Mouse (Mus musculus): ENCODE measurements at regions not wholly inside any gene's neighbourhood (a gene's known extent, or its start where the extent isn't known, plus 50 kb on each side); places are given as distances from the start of the nearest gene placed in this dataset.

DNA sequence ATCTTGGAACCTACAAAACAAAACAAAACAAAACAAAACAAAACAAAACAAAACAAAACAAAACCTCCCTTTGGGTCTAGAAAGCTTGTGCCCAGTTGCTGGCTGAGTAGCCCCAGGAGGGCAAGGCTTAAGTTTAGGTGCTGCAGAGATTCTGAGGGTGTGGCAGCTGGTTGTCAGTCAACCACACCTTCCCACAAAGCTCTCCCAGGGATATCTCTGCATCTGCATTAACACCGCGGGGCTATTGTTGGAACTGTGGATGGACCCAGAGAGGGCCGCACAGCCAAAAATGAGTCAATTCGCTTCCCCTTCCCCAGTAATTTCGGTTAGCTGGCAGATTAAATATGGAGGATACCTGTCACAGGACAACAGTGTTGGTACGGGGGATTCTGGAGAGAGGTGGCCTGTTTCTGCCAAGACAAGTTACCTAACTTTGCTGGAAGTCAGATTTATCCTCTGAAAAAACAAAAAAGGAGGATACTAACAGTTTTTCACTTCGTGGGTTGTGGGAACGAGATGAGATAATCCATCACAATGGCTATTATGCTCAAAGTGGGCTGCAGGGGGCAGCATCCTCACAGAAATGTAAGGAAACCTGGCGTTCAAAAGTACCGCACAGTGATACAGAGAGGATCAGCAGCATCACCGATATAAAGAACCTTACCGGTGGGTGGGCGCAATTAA, 96.7 kb downstream of the 1500009L16Rik start:
- 14% methylated on average over 13 of the region's 13 CpGs for WGBS
- peak; percentile 39 to 57 for DNase-seq (ENCODE audit: low read depth in 1 of 2, low spot score in 2 of 2)
- TF ChIP-seq POLR2A (IDR thresholded peaks at IDR 0.05; ENCODE audit: low read depth, low read length), result no peak
- peak; percentile 62; the same call in 1 of the 2 replicates for TF ChIP-seq CTCF (IDR thresholded peaks at IDR 0.05; ENCODE audit: extremely low read depth, insufficient read depth, insufficient read length, insufficient replicate concordance)

DNA sequence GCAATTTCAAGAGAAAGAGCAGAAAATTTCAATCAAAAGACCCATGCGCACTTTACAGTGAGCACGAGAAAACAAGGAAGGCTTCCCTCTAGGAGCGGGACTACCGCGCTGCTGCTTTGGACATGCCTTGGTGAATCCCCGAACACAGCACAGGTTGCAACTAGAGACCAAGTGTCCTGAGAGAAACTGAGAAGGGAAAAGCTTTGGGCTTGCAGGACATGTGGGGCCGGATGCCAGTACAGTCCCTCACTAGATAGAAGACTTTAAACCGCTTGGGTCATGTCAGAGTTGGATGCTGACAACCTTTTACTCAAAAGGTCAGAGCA, 97.2 kb downstream of the 1500009L16Rik start:
- no peaks in the 10 kb centered on the region for H3K27me3 ChIP-seq (ENCODE audit: control insufficient read depth, insufficient read depth, low read length)
- no peaks in the 10 kb centered on the region for H3K4me1 ChIP-seq (ENCODE audit: control insufficient read depth, insufficient read depth, insufficient read length)
- no peak overlapping the region for H3K4me3 ChIP-seq (ENCODE audit: extremely low read depth, insufficient read depth, insufficient read length)
- H3K27ac ChIP-seq (ENCODE audit: insufficient read depth, low read length), result no peak overlapping the region
- no peak for TF ChIP-seq POLR2A (IDR thresholded peaks at IDR 0.05; ENCODE audit: low read depth, low read length)
- TF ChIP-seq CTCF (IDR thresholded peaks at IDR 0.05; ENCODE audit: extremely low read depth, insufficient read depth, insufficient read length, insufficient replicate concordance), result no peak
- 80% methylated on average over 8 of the region's 8 CpGs for WGBS
- DNase-seq (ENCODE audit: low read depth in 1 of 2, low spot score in 2 of 2), result no peak
- H3K36me3 ChIP-seq (ENCODE audit: control insufficient read depth, insufficient read depth, low read length), result no peaks in the 10 kb centered on the region

More for the DNA sequence above, 96.7 kb downstream of the 1500009L16Rik start:
- no peak overlapping the region for H3K27ac ChIP-seq (ENCODE audit: insufficient read depth, low read length)
- H3K36me3 ChIP-seq (ENCODE audit: control insufficient read depth, insufficient read depth, low read length), result no peaks in the 10 kb centered on the region
- H3K4me3 ChIP-seq (ENCODE audit: extremely low read depth, insufficient read depth, insufficient read length), result no peak overlapping the region
- H3K27me3 ChIP-seq (ENCODE audit: control insufficient read depth, insufficient read depth, low read length), result no peaks in the 10 kb centered on the region
- H3K4me1 ChIP-seq (ENCODE audit: control insufficient read depth, insufficient read depth, insufficient read length), result no peaks in the 10 kb centered on the region

DNA sequence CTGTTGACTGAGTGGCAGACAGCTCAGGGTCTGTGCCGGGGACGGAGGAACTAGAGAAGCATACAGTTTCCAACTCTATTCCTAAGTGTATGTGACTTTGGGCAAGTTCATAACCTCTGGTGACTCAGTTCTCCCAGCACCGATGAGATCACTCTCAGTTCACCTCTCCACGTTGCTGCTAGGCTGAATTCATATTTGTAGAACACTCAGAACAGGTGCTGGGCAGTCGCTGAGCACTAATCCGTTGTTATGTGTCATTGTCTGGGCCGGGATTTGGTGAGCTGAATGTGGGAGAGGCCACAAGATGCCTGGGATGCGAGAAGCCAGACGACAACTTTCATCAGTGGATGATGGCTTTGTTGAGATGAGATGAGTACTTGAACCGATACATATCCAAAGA, 98.4 kb downstream of the 1500009L16Rik start:
- no peak overlapping the region for H3K4me3 ChIP-seq (ENCODE audit: extremely low read depth, insufficient read depth, insufficient read length)
- TF ChIP-seq CTCF (IDR thresholded peaks at IDR 0.05; ENCODE audit: extremely low read depth, insufficient read depth, insufficient read length, insufficient replicate concordance) (no peak), POLR2A (IDR thresholded peaks at IDR 0.05; ENCODE audit: low read depth, low read length) (no peak)
- H3K36me3 ChIP-seq (ENCODE audit: control insufficient read depth, insufficient read depth, low read length), result no peaks in the 10 kb centered on the region
- DNase-seq (ENCODE audit: low read depth in 1 of 2, low spot score in 2 of 2), result no peak
- WGBS, result 76% methylated on average over 10 of the region's 10 CpGs
- no peaks in the 10 kb centered on the region for H3K27me3 ChIP-seq (ENCODE audit: control insufficient read depth, insufficient read depth, low read length)
- H3K27ac ChIP-seq (ENCODE audit: insufficient read depth, low read length), result no peak overlapping the region
- H3K4me1 ChIP-seq (ENCODE audit: control insufficient read depth, insufficient read depth, insufficient read length), result no peaks in the 10 kb centered on the region

DNA sequence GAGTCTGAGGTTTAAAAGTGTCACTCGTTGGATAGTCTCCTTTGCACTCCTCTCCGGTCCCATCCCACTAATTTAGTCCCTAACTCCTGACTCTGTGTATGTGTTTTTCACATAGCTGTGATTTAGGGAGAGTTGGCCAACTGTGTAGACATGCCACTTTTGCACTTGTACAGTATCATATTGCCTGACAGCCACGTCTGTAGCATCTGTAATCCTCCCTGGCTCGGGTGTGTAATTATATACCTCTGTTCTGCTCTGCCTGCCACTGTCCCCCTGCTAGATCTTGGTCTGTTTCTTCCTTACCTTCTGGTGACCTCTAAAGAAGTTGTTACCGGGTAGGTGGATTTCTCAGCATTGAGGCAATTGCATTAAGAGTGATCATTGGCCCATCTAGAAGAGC, 103.4 kb downstream of the 1500009L16Rik start:
- 87% methylated on average over 5 of the region's 5 CpGs for WGBS
- no peak for DNase-seq (ENCODE audit: low read depth in 1 of 2, low spot score in 2 of 2)
- Histone ChIP-seq H3K4me1 (ENCODE audit: control insufficient read depth, insufficient read depth, insufficient read length) (no peaks in the 10 kb centered on the region), H3K27me3 (ENCODE audit: control insufficient read depth, insufficient read depth, low read length) (no peaks in the 10 kb centered on the region), H3K36me3 (ENCODE audit: control insufficient read depth, insufficient read depth, low read length) (no peaks in the 10 kb centered on the region), H3K27ac (ENCODE audit: insufficient read depth, low read length) (no peak overlapping the region), H3K4me3 (ENCODE audit: extremely low read depth, insufficient read depth, insufficient read length) (no peak overlapping the region)
- TF ChIP-seq CTCF (IDR thresholded peaks at IDR 0.05; ENCODE audit: extremely low read depth, insufficient read depth, insufficient read length, insufficient replicate concordance), result no peak
- no peak for TF ChIP-seq POLR2A (IDR thresholded peaks at IDR 0.05; ENCODE audit: low read depth, low read length)

DNA sequence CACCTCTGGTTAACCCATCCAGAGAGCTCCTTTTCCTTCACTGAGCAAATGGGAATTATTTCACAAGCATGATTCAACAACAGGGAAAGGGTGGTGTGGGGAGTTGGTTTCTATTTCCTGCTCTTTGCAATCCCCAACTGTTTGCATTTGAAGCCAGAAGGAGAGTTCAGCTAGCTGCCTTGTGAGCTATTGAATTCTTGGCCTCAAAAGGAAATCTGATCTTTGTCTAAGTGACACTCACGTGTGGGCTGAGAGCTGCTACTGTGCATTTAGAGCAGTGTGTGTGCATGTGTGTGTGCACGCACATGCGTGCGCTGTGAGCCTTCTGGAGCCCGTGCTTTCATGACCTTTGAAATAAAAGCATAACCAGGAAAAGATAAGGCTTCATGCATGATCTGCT, 113.7 kb downstream of the 1500009L16Rik start:
- TF ChIP-seq POLR2A (IDR thresholded peaks at IDR 0.05; ENCODE audit: low read depth, low read length) (no peak), CTCF (IDR thresholded peaks at IDR 0.05; ENCODE audit: extremely low read depth, insufficient read depth, insufficient read length, insufficient replicate concordance) (no peak)
- 83% methylated on average over 5 of the region's 5 CpGs for WGBS
- Histone ChIP-seq H3K27ac (ENCODE audit: insufficient read depth, low read length) (no peak overlapping the region), H3K4me3 (ENCODE audit: extremely low read depth, insufficient read depth, insufficient read length) (no peak overlapping the region), H3K4me1 (ENCODE audit: control insufficient read depth, insufficient read depth, insufficient read length) (no peaks in the 10 kb centered on the region), H3K27me3 (ENCODE audit: control insufficient read depth, insufficient read depth, low read length) (no peaks in the 10 kb centered on the region; the same call in 1 of the 2 replicates), H3K36me3 (ENCODE audit: control insufficient read depth, insufficient read depth, low read length) (no peaks in the 10 kb centered on the region)
- DNase-seq (ENCODE audit: low read depth in 1 of 2, low spot score in 2 of 2), result no peak

DNA sequence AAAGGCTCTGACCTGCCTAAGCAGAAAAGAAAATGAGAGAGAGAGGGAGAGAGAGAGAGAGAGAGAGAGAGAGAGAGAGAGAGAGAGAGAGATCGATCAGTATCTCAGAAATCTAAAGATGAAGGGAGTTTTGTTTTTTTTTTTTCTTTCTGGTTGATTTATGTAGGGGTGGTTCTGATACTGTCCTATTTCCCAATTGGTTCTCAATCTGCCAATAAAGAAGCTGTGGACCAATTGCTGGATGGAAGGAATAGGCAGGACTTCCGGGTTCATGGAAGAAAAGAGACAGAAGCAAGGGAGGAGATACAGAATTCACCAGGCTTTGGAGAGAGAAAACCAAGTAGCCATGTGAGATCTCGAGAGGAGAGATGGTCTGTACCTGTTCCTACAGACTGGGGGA, 117.6 kb downstream of the 1500009L16Rik start:
- Histone ChIP-seq H3K4me3 (ENCODE audit: extremely low read depth, insufficient read depth, insufficient read length) (no peak overlapping the region), H3K27ac (ENCODE audit: insufficient read depth, low read length) (no peak overlapping the region), H3K4me1 (ENCODE audit: control insufficient read depth, insufficient read depth, insufficient read length) (no peaks in the 10 kb centered on the region), H3K36me3 (ENCODE audit: control insufficient read depth, insufficient read depth, low read length) (no peaks in the 10 kb centered on the region), H3K27me3 (ENCODE audit: control insufficient read depth, insufficient read depth, low read length) (no peaks in the 10 kb centered on the region)
- TF ChIP-seq CTCF (IDR thresholded peaks at IDR 0.05; ENCODE audit: extremely low read depth, insufficient read depth, insufficient read length, insufficient replicate concordance), result no peak
- TF ChIP-seq POLR2A (IDR thresholded peaks at IDR 0.05; ENCODE audit: low read depth, low read length), result no peak
- no peak for DNase-seq (ENCODE audit: low read depth in 1 of 2, low spot score in 2 of 2)
- 70% methylated on average over 3 of the region's 3 CpGs for WGBS

DNA sequence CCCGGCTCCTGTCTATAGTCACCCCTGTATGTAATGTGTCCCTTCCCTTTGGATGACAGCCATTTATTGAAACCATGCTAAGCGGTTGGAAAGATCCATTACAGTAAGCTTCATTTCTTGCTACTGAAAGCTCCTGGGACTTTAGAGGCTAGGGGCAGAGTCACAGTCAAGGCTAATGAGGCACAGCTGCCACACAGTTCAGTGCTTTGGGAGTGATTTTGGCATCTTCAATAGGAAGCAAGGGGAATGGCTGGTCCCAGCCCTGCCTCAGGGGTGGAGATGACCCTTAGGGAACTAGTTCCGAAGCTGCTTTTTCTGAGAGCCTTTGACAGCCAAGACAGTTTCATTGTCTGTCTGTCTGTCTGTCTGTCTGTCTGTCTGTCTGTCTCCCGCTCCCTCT, 128.2 kb downstream of the 1500009L16Rik start:
- 93% methylated on average over 4 of the region's 4 CpGs for WGBS

More for the DNA sequence above, 128.2 kb downstream of the 1500009L16Rik start:
- H3K27ac ChIP-seq (ENCODE audit: insufficient read depth, low read length), result no peak overlapping the region
- H3K27me3 ChIP-seq (ENCODE audit: control insufficient read depth, insufficient read depth, low read length), result no peaks in the 10 kb centered on the region
- H3K4me1 ChIP-seq (ENCODE audit: control insufficient read depth, insufficient read depth, insufficient read length), result no peaks in the 10 kb centered on the region
- no peak for TF ChIP-seq POLR2A (IDR thresholded peaks at IDR 0.05; ENCODE audit: low read depth, low read length)
- TF ChIP-seq CTCF (IDR thresholded peaks at IDR 0.05; ENCODE audit: extremely low read depth, insufficient read depth, insufficient read length, insufficient replicate concordance), result no peak
- H3K4me3 ChIP-seq (ENCODE audit: extremely low read depth, insufficient read depth, insufficient read length), result no peak overlapping the region
- no peaks in the 10 kb centered on the region for H3K36me3 ChIP-seq (ENCODE audit: control insufficient read depth, insufficient read depth, low read length)
- no peak for DNase-seq (ENCODE audit: low read depth in 1 of 2, low spot score in 2 of 2)

All from spleen, adult 2 months (tissue).